Mouse (Mus musculus): Measurements from ENCODE around the gene 1700008O03Rik.

GRCm38 (mm10) chr7:44310878-44311712, 74.5 kb downstream of the 1700008O03Rik start:
- TF ChIP-seq CTCF (conservative IDR thresholded peaks at IDR 0.05; ENCODE audit: insufficient read depth, insufficient read length, low read depth, low read length) (no peak), POLR2A (IDR thresholded peaks at IDR 0.05; ENCODE audit: low read depth, low read length) (no peak)

Measured in kidney, adult 2 months (tissue).